Mouse (Mus musculus): ENCODE measurements at regions not wholly inside any gene's neighbourhood (a gene's known extent, or its start where the extent isn't known, plus 50 kb on each side); places are given as distances from the start of the nearest gene placed in this dataset.

GRCm38 (mm10) chr16:86159021-86159815 is 257.6 kb upstream of the Adamts5 start:
- intact Hi-C loops (cut with DNase I): no loop called here
- DNase-seq (ENCODE audit: low spot score in 2 of 2): no peak

DNA sequence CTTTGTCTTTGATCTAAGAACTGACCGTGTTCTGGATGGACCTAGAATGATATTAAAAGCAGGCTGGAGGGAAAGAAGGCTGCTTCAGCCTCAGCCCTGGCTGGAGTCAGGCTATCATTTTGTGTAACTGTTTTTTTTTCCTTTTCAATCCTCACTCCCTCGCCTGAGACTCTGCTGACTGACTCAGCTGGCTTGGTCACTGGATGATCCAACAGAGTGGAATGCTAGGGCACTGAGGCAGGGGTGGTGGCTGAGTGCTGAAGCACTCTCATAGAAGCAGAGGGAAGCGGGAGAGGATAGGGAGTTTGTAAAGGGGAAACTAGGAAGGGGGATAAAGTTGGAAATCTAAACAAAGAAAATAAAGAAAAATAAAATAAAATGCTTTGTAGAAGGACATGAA is 236.5 kb upstream of the Adamts5 start:
- no peak for DNase-seq (ENCODE audit: low spot score in 2 of 2)
- intact Hi-C loops (cut with DNase I): no loop called here

DNA sequence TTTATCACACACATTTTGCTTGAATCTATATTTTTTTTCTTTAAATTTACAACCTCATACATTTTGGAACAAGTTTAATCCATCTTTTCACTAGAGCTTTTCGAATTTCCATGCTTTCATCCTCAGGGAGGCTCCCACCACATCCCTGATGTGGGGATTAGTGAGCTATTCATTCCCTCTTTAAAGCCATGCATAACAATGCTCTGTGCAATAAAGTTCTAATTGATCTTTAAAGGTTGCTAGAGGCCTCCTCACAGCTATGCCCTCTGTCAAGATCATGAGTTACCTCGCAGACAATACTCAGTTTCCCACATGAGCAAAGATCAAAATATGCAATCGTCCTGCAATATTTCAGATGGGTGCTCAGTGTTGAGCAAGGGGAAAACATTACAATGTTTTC is 234.5 kb upstream of the Adamts5 start:
- DNase-seq (ENCODE audit: low spot score in 2 of 2): no peak
- intact Hi-C loops (cut with DNase I): no loop called here

GRCm38 (mm10) chr16:86127391-86127790 is 225.8 kb upstream of the Adamts5 start:
- DNase-seq (ENCODE audit: low spot score in 2 of 2): no peak
- intact Hi-C loops (cut with DNase I): no loop called here

GRCm38 (mm10) chr16:86124182-86124581 is 222.6 kb upstream of the Adamts5 start:
- no peak for DNase-seq (ENCODE audit: low spot score in 2 of 2)
- intact Hi-C loops (cut with DNase I): no loop called here

GRCm38 (mm10) chr16:86122936-86123335 is 221.3 kb upstream of the Adamts5 start:
- DNase-seq (ENCODE audit: low spot score in 2 of 2): no peak
- intact Hi-C loops (cut with DNase I): no loop called here

- intact Hi-C loops (cut with DNase I): no loop called here
- DNase-seq (ENCODE audit: low spot score in 2 of 2): no peak
Observed at GRCm38 (mm10) chr16:86117959-86118358, 216.3 kb upstream of the Adamts5 start.

- intact Hi-C loops (cut with DNase I): no loop called here
- DNase-seq (ENCODE audit: low spot score in 2 of 2): no peak
Observed at GRCm38 (mm10) chr16:86115587-86116376, 214.2 kb upstream of the Adamts5 start.

GRCm38 (mm10) chr16:86094461-86094860 is 192.8 kb upstream of the Adamts5 start:
- intact Hi-C loops (cut with DNase I): no loop called here
- DNase-seq (ENCODE audit: low spot score in 2 of 2): no peak

DNA sequence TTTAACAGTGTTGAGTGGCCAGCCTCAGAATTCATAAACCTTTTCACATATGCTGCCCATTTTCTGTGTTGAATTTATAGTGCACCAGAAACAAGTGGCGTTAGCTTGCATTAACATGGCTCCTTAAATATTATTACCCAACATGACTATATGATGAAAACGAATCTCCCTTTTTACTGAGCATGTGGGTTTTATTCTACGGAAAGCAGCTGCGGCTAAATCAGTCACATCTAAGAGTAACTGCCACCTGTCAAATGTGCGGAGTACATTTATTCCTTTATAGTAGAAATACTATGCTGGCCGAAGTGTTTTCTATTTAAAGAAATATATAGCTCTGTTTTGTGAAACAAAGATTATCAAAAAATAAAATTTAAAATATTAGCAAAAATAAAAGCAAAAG is 188.5 kb upstream of the Adamts5 start:
- intact Hi-C loops (cut with DNase I): no loop called here
- no peak for DNase-seq (ENCODE audit: low spot score in 2 of 2)

- intact Hi-C loops (cut with DNase I): no loop called here
- no peak for DNase-seq (ENCODE audit: low spot score in 2 of 2)
Observed at GRCm38 (mm10) chr16:86087421-86087820, 185.8 kb upstream of the Adamts5 start.

- no peak for DNase-seq (ENCODE audit: low spot score in 2 of 2)
- intact Hi-C loops (cut with DNase I): no loop called here
Observed at GRCm38 (mm10) chr16:86067628-86068364, 166.2 kb upstream of the Adamts5 start.

DNA sequence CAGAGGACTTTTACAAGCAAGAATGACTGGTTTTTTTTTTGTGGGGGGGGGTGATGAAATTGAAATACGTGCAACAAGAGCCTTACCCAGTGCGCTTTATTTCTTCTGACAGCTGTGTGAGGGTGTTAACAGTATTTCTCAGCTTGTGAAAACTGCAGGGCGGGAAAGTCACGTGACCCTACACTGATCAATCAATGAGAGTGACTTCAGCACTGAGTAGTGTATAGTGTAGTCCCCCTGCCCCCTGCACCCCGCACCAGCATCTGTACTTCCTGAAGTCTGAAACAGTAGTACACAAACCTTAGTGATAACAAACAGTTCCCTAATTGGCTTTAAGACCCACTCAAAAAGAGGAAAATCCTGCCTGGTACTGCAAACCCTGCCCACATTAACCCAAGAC is 158.5 kb upstream of the Adamts5 start:
- no peak for DNase-seq (ENCODE audit: low spot score in 2 of 2)
- intact Hi-C loops (cut with DNase I): no loop called here

DNA sequence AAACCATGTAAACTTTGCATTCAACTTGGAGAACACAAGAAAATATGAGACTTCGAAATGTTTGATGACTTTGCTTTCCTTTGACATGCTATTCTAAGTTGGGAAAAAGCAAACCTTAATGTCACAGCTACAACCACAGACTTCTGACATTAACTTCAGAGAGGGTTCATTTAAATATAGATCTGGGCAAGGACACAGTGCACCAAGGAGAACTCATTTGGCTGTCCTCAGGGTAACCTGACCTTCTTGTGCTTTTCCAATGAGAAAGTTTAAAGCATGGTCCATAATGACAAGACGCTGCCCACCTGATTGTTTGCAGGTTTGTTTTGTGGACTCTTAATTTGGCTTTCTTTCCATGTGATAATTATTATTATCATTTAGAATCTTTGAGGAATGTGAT is 143.1 kb upstream of the Adamts5 start:
- DNase-seq (ENCODE audit: low spot score in 2 of 2): no peak
- intact Hi-C loops (cut with DNase I): no loop called here

- no peak for DNase-seq (ENCODE audit: low spot score in 2 of 2)
- intact Hi-C loops (cut with DNase I): no loop called here
Observed at GRCm38 (mm10) chr16:86034772-86035171, 133.1 kb upstream of the Adamts5 start.

- DNase-seq (ENCODE audit: low spot score in 2 of 2): no peak
- intact Hi-C loops (cut with DNase I): no loop called here
Observed at GRCm38 (mm10) chr16:86027700-86028099, 126.1 kb upstream of the Adamts5 start.

GRCm38 (mm10) chr16:86015336-86015735 is 113.7 kb upstream of the Adamts5 start:
- DNase-seq (ENCODE audit: low spot score in 2 of 2): peak; percentile 4 to 80
- intact Hi-C loops (cut with DNase I): no loop called here

DNA sequence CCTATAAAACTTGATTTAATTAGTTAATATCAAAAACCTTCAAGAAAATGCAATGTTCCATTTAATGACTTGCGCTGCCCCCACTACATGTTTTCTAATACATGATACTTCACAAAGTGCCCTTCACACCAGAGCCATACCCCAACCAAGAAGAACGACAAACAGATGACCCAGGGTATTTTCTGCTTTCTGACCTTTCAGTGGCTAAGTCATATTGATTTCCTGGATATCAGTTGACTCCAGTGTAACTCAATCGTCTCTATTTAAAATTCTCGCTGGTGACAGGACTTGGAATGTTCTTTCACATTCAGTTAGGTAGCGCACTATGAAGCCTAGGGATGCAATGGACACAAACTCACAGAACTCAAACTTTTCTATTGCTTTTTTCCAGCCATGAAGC is 109.4 kb upstream of the Adamts5 start:
- DNase-seq (ENCODE audit: low spot score in 2 of 2): no peak
- intact Hi-C loops (cut with DNase I): no loop called here

DNA sequence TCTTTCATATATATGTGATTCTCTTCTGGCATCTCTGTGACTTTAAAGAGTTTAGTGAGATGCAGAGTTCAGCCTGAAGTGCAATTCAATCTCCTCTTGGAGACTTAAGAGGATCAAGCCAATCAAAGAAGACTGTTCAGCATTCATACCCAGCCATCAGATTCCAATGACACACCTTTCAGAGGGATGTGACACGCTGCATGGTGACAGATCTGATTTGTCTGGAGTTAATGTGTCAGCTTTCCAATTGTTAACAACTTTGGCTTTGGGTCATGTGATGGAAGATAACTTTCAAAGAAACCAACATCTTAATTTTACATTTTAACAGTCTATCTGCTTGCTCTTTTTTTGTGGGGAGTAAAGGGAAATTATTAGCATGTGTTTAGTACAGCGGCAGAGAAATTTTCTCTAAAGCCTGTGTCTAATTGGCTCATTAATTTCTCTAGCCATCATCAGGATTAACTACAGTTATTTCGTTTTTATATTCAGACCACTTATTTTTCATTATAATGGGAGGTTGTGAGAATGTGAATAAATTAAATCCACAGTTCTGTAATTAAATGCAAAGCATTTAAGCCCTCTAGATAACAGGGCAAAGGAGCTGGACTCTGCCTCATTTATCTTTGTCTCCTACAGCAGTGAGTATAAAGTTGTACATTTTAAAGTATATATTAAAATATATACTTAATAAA is 108.2 kb upstream of the Adamts5 start:
- DNase-seq (ENCODE audit: low spot score in 2 of 2): no peak
- intact Hi-C loops (cut with DNase I): no loop called here

DNA sequence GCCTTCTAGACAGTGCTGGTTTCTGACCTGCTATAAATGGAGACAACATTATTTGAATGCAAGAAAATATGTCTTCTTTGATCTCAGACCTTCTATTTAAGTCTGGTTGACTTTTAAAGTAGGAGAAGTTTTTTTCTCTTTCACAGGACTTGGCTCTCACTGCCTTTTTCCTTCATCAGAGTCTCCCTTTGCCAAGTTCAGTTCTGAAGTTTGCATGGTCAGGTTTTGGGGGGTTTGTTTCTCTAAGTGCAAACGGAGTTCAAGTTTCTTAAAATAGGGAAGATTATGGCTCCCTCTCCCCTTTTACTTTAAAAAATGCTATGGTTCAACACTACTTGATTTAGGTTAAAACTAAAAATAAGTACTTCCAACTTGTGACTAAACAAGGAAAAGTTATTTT is 106.2 kb upstream of the Adamts5 start:
- intact Hi-C loops (cut with DNase I): no loop called here
- DNase-seq (ENCODE audit: low spot score in 2 of 2): no peak
